Mouse (Mus musculus): ENCODE data around the gene Zfp579.

DNA sequence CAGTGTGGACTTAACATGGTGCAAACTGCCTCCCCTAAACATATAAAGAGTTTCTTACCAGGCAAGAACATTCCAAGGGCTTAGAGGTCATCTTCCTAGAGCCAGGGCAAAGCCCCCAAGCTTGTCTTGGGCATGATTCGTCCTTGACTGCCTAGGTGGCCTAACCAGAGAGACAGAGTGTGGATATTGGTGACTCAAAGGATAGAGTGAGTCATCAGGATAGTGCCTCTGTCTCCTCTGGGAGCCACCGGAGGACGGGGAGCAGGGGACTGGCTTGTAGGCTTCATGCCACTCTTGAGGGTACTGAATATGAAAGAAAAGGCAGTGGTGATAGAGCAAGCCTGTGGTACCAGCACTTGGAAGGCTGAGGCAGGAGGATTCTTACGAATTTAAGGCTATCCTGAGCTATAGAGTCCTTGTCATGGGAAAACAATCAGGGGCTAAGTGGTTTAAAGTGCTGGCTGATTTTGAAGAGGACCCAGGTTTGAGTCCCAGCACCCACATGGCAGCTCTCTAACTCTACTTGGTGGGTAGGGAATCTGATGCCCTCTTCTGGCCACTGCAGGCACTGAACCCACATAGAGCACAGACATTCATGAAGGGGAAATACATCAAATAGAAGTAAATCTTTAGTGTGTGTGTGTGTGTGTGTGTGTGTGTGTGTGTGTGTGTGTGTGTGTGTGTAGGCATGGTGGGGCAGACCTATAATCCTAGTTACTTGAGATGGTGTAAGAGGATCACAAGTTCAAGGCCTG is 61.6 kb downstream of the Zfp579 start:
- TF ChIP-seq CTCF (IDR thresholded peaks at IDR 0.05; ENCODE audit: borderline replicate concordance, extremely low read depth, insufficient read depth, insufficient read length) (no peak), POLR2A (IDR thresholded peaks at IDR 0.05; ENCODE audit: borderline replicate concordance, extremely low read depth, insufficient read depth, insufficient read length, poor library complexity, severe bottlenecking) (no peak)
